Mouse (Mus musculus): ENCODE data around the gene Homer2. TPM values are rescaled to one million over a fixed set of nuclear protein-coding genes. Genes with fewer than 3 reads are reported as not detected.

Gene Homer2
- polyA plus RNA-seq (2014; fragmentation: Illumina TruSeq; extraction: RNeasy Lipid Tissue Mini Kit (QIAGEN cat#74804); ENCODE audit: low replicate concordance): 14.9 TPM

DNA sequence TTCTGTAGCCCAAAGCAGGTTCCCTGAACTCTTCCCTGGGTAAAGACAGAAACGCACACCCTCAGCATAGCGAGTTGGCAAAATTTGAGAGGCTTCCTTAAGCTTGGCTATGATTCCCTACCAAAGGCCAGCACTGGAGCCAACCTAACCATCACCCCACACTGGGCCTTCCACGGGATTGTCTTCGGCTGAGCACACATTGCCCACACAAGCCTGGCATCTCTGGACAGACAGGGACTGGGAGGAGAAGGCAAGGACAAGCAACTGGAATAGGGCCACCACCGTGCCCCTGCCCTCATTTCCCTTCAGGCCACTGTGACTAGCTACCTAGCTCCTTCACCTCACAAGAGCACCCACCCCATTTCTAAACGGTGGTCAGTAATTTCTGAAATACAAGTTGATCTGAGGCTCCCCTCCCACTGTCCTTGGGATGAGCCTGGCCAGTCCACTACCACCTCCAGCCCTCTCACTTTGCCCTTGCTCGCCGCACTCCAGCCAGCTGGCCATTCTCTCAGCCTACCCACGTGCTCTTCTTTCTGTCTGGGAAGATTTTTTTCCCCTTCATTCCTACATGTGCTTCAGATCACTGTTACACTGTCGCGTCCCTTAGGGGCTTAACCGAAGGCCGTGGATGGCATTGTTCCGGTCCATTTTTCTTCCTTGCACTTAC is at the start of gene Homer2:
Gene Homer2 (minus strand): TSS at position 57 of the 670 bp plus-strand sequence.

GRCm38 (mm10) chr7:81571108-81571940 is 136.0 kb downstream of the Homer2 start, which contains the start of gene Whamm:
TSS of gene Whamm (plus strand) at chr7:81571266.

GRCm38 (mm10) chr7:81566892-81567291 is 140.4 kb downstream of the Homer2 start, which contains the start of gene Fsd2:
TSS of gene Fsd2 (minus strand) at chr7:81566944.

Other genes with a start within 250 kb of the Homer2 start
- gene Ap3b2, start 213.6 kb downstream of the Homer2 start, polyA plus RNA-seq (2014; fragmentation: Illumina TruSeq; extraction: RNeasy Lipid Tissue Mini Kit (QIAGEN cat#74804); ENCODE audit: low replicate concordance): not detected
- not detected for gene BC048679, start 209.2 kb downstream of the Homer2 start, polyA plus RNA-seq (2014; fragmentation: Illumina TruSeq; extraction: RNeasy Lipid Tissue Mini Kit (QIAGEN cat#74804); ENCODE audit: low replicate concordance)
- 0.22 TPM for gene Fsd2, start 140.6 kb downstream of the Homer2 start, polyA plus RNA-seq (2014; fragmentation: Illumina TruSeq; extraction: RNeasy Lipid Tissue Mini Kit (QIAGEN cat#74804); ENCODE audit: low replicate concordance)
- gene Whamm, start 136.3 kb downstream of the Homer2 start, polyA plus RNA-seq (2014; fragmentation: Illumina TruSeq; extraction: RNeasy Lipid Tissue Mini Kit (QIAGEN cat#74804); ENCODE audit: low replicate concordance): 10.0 TPM
- gene Ramac, start 55.4 kb upstream of the Homer2 start, polyA plus RNA-seq (2014; fragmentation: Illumina TruSeq; extraction: RNeasy Lipid Tissue Mini Kit (QIAGEN cat#74804); ENCODE audit: low replicate concordance): 190 TPM
- 6.1 TPM for gene 3110040N11Rik, start 82.0 kb upstream of the Homer2 start, polyA plus RNA-seq (2014; fragmentation: Illumina TruSeq; extraction: RNeasy Lipid Tissue Mini Kit (QIAGEN cat#74804); ENCODE audit: low replicate concordance)
- gene Btbd1, start 121.9 kb upstream of the Homer2 start, polyA plus RNA-seq (2014; fragmentation: Illumina TruSeq; extraction: RNeasy Lipid Tissue Mini Kit (QIAGEN cat#74804); ENCODE audit: low replicate concordance): 212 TPM
- gene Gm10160, start 148.3 kb upstream of the Homer2 start, polyA plus RNA-seq (2014; fragmentation: Illumina TruSeq; extraction: RNeasy Lipid Tissue Mini Kit (QIAGEN cat#74804); ENCODE audit: low replicate concordance): not detected
- 27.4 TPM for gene Tm6sf1, start 151.5 kb upstream of the Homer2 start, polyA plus RNA-seq (2014; fragmentation: Illumina TruSeq; extraction: RNeasy Lipid Tissue Mini Kit (QIAGEN cat#74804); ENCODE audit: low replicate concordance)
- 11.5 TPM for gene Hdgfl3, start 226.9 kb upstream of the Homer2 start, polyA plus RNA-seq (2014; fragmentation: Illumina TruSeq; extraction: RNeasy Lipid Tissue Mini Kit (QIAGEN cat#74804); ENCODE audit: low replicate concordance)